Mouse (Mus musculus): ENCODE data around the gene Slc16a1.

Gene Slc16a1

DNA sequence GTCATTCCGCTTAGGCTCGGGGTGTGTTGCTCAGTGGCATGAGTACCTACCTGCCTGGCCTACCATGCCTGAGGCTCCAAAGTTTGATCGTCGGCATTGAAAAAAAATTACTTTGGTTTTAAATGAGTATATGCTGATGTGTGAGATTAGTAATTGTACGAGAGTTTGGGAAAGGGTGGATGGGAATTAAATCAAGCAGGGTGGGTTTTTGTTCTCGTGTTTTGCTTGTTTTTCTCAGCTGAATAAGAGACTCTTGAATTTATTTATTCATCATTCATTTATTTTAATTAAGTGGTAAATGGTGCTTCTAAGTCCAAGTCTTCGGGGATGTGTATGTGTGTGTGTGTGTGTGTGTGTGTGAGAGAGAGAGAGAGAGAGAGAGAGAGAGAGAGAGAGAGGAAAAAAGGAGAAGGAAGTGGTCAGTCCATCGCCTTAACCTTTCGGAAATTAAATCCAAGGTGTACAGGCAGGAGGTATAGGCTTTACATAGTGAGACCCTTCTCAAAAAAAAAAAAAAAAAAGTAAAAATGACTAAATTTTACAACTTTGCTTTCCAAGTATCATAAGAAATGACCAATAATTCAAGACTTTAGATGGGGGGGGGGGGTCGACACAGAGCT lies 1.4 kb downstream of the Slc16a1 start:
- peak; percentile 24 for DNase-seq

DNA sequence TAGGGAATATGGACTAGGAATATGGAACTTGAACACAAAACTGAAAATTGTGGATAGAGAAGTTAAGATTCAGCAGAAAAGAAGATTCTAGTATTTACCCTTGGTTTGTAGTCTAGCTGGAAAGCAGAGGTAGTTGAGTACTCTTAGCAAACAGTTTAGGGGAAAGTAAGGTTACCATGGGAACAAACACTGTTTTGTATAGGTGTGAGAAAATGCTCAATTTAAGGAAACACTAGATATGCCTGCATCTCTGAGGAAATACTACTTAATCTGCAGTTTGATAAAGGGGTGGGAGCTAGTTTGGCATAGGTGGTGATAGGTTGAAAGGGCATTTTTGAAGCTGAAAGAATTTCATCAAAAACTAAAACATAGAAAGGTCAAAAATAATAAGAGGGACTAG lies 2.4 kb downstream of the Slc16a1 start:
- no peak for DNase-seq

- DNase-seq: no peak
These were observed 2.8 kb downstream of the Slc16a1 start for GRCm38 (mm10) chr3:104641313-104641712.

GRCm38 (mm10) chr3:104643113-104643512 lies 4.6 kb downstream of the Slc16a1 start:
- DNase-seq: no peak

DNA sequence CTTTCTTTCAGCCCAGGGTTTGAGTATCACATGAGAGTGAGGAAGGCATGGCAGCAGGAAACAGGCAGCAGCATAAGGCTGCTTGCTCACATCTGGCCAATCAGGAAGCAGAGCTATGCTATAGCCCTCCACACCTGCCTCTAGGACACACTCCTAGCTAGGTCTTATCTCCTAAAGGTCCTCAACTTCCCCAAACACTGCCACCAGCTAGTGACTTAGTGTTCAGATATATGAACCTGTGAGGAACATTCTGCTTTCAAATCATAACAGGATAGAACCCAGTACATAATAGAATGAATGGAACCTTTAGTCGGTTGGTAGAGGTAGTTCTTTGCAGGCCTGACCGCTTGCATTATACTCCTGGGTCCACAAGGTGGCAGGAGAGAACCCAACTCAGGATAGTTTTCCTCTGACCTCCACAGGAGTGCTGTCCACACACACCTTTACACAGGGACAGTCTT lies 5.4 kb downstream of the Slc16a1 start:
- peak; percentile 74 for DNase-seq

DNA sequence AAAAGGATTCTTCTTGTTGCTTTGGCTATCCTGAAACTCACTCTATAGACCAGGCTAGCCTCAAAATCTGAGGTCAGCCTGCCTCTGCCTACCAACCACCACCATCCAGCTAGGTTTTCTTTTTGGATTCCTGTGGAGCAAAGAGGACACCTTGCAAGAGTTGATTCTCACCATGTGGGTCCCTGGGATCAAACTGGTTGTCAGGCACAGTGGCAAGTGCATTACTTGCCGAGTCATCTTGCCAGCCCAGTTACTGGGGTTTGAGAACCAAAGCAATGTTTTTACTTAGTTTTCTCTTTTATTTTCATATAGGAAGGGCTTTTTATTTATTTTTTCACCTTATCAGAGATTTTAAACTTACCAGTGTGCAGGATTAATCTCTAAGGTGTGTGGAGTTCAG lies 5.9 kb downstream of the Slc16a1 start:
- peak; percentile 71 for DNase-seq

GRCm38 (mm10) chr3:104654219-104654618 lies 15.8 kb downstream of the Slc16a1 start:
- no peak for DNase-seq

GRCm38 (mm10) chr3:104654921-104655320 lies 16.5 kb downstream of the Slc16a1 start:
- DNase-seq: no peak

DNA sequence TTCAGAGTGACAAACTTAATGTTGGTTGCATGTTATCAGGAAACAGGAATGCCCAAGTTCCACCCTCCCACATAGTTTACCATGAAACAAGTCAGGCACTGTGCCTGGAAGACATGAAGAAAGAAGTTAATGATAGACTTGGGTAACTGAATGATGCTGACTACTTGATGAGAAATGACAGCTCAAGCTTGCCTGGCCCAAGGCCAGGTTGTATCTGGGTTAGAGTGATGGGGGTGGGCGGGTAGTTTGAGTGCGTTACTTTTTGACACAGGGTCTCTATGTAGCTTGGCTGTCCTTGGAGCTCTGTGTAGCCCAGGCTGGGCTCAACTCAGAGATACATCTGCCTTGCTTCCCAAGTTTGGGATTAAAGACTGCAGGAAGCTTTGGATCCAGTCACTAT lies 20.2 kb downstream of the Slc16a1 start:
- DNase-seq: no peak

- no peak for DNase-seq
These were observed 21.3 kb downstream of the Slc16a1 start for GRCm38 (mm10) chr3:104659758-104660157.

GRCm38 (mm10) chr3:104660522-104660921 lies 22.1 kb downstream of the Slc16a1 start:
- DNase-seq: no peak

GRCm38 (mm10) chr3:104662007-104662406 lies 23.5 kb downstream of the Slc16a1 start:
- DNase-seq: no peak

DNA sequence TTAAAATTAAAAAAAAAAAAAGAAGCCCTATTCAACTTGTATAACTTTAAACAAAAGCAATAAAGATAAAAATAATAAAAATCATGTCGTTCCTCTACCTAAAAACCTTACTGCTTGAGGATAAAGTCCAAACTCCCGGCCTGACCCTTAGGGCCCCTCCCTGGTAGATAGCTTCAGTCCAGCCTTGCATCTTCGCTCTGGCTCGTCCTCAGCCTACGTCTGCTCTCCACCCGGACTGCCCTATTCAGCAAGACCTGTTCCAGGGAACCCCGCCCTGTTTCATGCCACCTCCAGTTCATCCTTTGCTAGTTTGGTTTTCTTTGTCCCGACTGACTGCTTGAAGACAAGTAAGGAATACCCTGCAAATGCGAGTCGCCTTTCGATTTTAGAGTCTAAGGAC lies 24.5 kb downstream of the Slc16a1 start:
- DNase-seq: no peak

- DNase-seq: no peak
These were observed 28.5 kb downstream of the Slc16a1 start for GRCm38 (mm10) chr3:104666950-104667349.

- DNase-seq: peak; percentile 32
These were observed 29.0 kb downstream of the Slc16a1 start for GRCm38 (mm10) chr3:104667451-104667850.

DNA sequence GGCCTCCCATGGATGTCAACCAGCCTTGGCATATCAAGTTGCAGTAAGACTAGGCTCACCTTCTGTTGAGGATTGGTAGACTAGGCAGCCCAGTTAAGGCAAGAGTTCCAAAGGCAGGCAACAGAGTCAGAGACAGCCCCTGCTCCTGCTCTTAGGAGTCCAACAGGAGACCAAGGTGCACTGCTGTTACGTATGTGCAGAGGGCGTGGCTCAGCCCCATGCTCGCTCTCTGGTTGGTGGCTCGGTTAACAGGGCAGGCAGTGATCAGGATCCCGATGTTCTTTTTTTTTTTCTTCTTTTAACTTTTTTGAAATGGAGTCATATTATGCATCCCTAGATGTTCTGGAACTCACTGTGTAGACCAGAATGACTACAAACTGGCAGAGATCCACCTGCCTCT lies 30.5 kb downstream of the Slc16a1 start:
- peak; percentile 70 for DNase-seq

- no peak for DNase-seq
These were observed 31.4 kb downstream of the Slc16a1 start for GRCm38 (mm10) chr3:104669856-104670182.

- DNase-seq: peak; percentile 69
These were observed 31.9 kb downstream of the Slc16a1 start for GRCm38 (mm10) chr3:104670183-104671020.

GRCm38 (mm10) chr3:104671543-104671942 lies 33.1 kb downstream of the Slc16a1 start:
- peak; percentile 89 for DNase-seq

DNA sequence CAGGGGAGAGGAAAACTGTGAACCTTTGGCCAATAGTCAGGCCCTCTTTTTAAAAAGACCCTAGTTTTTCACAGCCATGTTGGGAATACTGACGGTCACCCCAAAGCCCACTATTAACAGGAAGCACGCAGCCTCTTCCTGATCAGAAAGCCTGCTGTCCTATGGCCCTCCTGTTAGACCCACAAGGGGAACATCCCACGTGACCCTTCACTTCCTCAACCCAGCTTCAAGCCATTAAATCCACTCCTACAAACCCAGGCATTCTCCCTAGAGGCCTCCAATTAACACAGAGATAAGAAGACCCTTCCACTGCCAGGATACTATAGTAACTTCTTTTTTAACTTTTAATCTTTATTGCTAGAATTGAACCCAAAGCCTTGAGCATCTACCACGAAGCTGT lies 33.6 kb downstream of the Slc16a1 start:
- no peak for DNase-seq

DNA sequence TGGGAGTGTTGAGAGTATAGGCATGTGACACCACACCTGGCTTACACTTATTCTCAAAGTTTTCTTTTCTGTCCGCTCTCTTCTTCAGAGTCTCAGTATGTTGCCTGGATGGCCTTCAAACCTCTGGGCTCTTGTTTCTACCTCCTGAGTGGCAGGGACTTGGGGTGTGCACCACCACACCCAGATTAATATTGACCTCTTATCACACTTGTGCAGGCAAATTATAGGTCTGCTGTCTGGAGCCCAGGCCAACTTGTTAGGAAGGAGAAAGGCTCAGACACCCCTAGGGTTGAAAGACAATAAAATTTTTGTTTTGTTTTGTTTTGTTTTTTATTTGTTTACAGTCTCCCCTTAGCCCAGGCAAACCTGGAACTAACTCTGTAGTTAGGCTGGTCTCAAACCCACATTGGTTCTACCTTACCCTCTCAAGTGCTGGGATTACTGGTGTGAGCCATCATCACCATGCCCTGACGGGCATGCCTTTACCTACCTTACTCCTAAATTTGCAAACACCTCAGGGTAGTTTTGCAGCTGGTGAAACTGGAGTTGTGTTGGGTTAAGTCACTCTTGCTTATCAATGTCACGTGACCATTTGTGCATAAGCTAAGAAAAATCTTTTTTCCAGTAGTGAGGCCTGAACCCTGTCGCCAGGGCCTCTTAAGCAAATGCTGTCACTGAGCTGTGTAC lies 35.3 kb downstream of the Slc16a1 start:
- DNase-seq: peak; percentile 83

- peak; percentile 53 for DNase-seq
These were observed 36.1 kb downstream of the Slc16a1 start for GRCm38 (mm10) chr3:104674329-104675220.
